In genomic region chr7:75806711-75807110, GRCm38 (mm10) we compare ENCODE assay signal across 10 mouse cellular contexts. TPM values are rescaled to one million over a fixed set of nuclear protein-coding genes. Genes with fewer than 3 reads are reported as not detected.
DNase-seq lines count a peak whose midpoint lies in the region; ATAC-seq lines count a peak whose summit lies in the region.
"Had no signal": no experiment of that assay in that cellular context is flagged by ENCODE, and none has a peak within 500 bp of the region (broad histone marks: within the 10 kb centered on the region; RNA-seq: fewer than 3 reads in every experiment).

No protein-coding gene starts in this region.

- peaks cover 10% of the 10 kb centered on the region for H3K4me1 ChIP-seq in hindbrain, embryonic 15.5 days (replicated peaks)
- H3K4me1 ChIP-seq in hindbrain, embryonic 12.5 days, result no peaks in the 10 kb centered on the region
- peaks cover 14% of the 10 kb centered on the region for H3K4me1 ChIP-seq in lung, embryonic 15.5 days

- H3K9me3 ChIP-seq in hindbrain, embryonic 15.5 days, result no peaks in the 10 kb centered on the region
- H3K9me3 ChIP-seq in hindbrain, embryonic 12.5 days (replicated peaks), result no peaks in the 10 kb centered on the region
- no peaks in the 10 kb centered on the region for H3K9me3 ChIP-seq in lung, embryonic 15.5 days
- H3K9me3 ChIP-seq: embryonic facial prominence, embryonic 15.5 days; G1E had no signal

- no peak overlapping the region for H3K4me2 ChIP-seq in hindbrain, embryonic 15.5 days
- no peak overlapping the region for H3K4me2 ChIP-seq in hindbrain, embryonic 12.5 days (replicated peaks)
- no peak overlapping the region for H3K4me2 ChIP-seq in lung, embryonic 15.5 days
- H3K4me2 ChIP-seq: embryonic facial prominence, embryonic 15.5 days had no signal

- intact Hi-C loops in heart, postnatal 10 days (cut with DNase I), result loop anchor here (5.0 kb wide), 1 partner anchor 59 kb away; no protein-coding TSS in a partner anchor

- H3K27me3 ChIP-seq in hindbrain, embryonic 15.5 days, result no peaks in the 10 kb centered on the region
- no peaks in the 10 kb centered on the region for H3K27me3 ChIP-seq in hindbrain, embryonic 12.5 days
- no peaks in the 10 kb centered on the region for H3K27me3 ChIP-seq in lung, embryonic 15.5 days
- H3K27me3 ChIP-seq: embryonic facial prominence, embryonic 15.5 days had no signal

- H3K9ac ChIP-seq in hindbrain, embryonic 15.5 days, result no peak overlapping the region
- H3K9ac ChIP-seq in hindbrain, embryonic 12.5 days, result no peak overlapping the region
- no peak overlapping the region for H3K9ac ChIP-seq in lung, embryonic 15.5 days
- H3K9ac ChIP-seq: embryonic facial prominence, embryonic 15.5 days had no signal

- no peaks in the 10 kb centered on the region for H3K36me3 ChIP-seq in hindbrain, embryonic 15.5 days
- no peaks in the 10 kb centered on the region for H3K36me3 ChIP-seq in hindbrain, embryonic 12.5 days
- no peaks in the 10 kb centered on the region for H3K36me3 ChIP-seq in lung, embryonic 15.5 days
- H3K36me3 ChIP-seq: embryonic facial prominence, embryonic 15.5 days; G1E had no signal

- DNase-seq in adrenal gland, postnatal 25 days, result peak; percentile 40
- DNase-seq in heart, postnatal 10 days, result peak; percentile 72 to 73
- no peak for DNase-seq in natural killer cell, adult 2 months (ENCODE audit: low spot score in 2 of 2)
- no peak for DNase-seq in spleen, postnatal 4 days (ENCODE audit: low spot score in 2 of 2)
- no peak for DNase-seq in urinary bladder, adult 18-20 months (ENCODE audit: low spot score in 2 of 2)

- ATAC-seq in hindbrain, embryonic 15.5 days (ENCODE audit: low FRiP score, low read depth), result peak; percentile 45; the same call in 1 of the 2 replicates
- no peak for ATAC-seq in hindbrain, embryonic 12.5 days (ENCODE audit: low FRiP score)
- no peak for ATAC-seq in lung, embryonic 15.5 days (ENCODE audit: borderline replicate concordance, extremely low read depth, low FRiP score, low TSS enrichment)

- 34% methylated on average over 4 of the region's 4 CpGs for WGBS in hindbrain, embryonic 15.5 days
- WGBS in hindbrain, embryonic 12.5 days, result 53% methylated on average over 4 of the region's 4 CpGs
- WGBS in lung, embryonic 15.5 days, result 21% methylated on average over 4 of the region's 4 CpGs

- H3K4me3 ChIP-seq in hindbrain, embryonic 15.5 days, result no peak overlapping the region
- H3K4me3 ChIP-seq in hindbrain, embryonic 12.5 days, result no peak overlapping the region
- no peak overlapping the region for H3K4me3 ChIP-seq in lung, embryonic 15.5 days
- H3K4me3 ChIP-seq: embryonic facial prominence, embryonic 15.5 days had no signal

- 0 out of 2 replicates have a peak overlapping the region, but pooled peaks have one; percentile 8 for H3K27ac ChIP-seq in hindbrain, embryonic 15.5 days (replicated peaks)
- no peak overlapping the region for H3K27ac ChIP-seq in hindbrain, embryonic 12.5 days
- H3K27ac ChIP-seq in lung, embryonic 15.5 days, result 0 out of 2 replicates have a peak overlapping the region, but pooled peaks have one; percentile 9
- H3K27ac ChIP-seq: embryonic facial prominence, embryonic 15.5 days had no signal

RNA-seq across cellular contexts. Expression of gene Klhl25, which starts 41.4 kb away (rescaled TPM):
- polyA plus RNA-seq in hindbrain, embryonic 15.5 days (2015; fragmentation: Nextera tagmentation; extraction: Ambion mirVana), result 26.9 and 32.6 TPM in 2 replicates
- polyA plus RNA-seq in hindbrain, embryonic 12.5 days (2016; fragmentation: Nextera tagmentation; extraction: Ambion mirVana), result 26.0 and 26.7 TPM in 2 replicates
- total RNA-seq in adrenal gland, postnatal 25 days (2021), result 10.9 and 16.2 TPM in 2 replicates
- total RNA-seq in heart, postnatal 10 days (2021), result 10 to 100 TPM in 1 of 2 experiments, 1 to 10 TPM in 1; 7.1 to 10.7 TPM
- polyA plus RNA-seq in lung, embryonic 15.5 days (2015; fragmentation: Nextera tagmentation; extraction: Ambion mirVana), result 20.4 and 20.9 TPM in 2 replicates

Comparison
In these comparisons a context has a peak if more than half of its experiments do, and no peak if none do; other contexts are left out.
1. DNase-seq: peak in adrenal gland, postnatal 25 days (single experiment) and heart, postnatal 10 days (2 of 2); none in natural killer cell, adult 2 months (0 of 2), spleen, postnatal 4 days (0 of 2) and urinary bladder, adult 18-20 months (0 of 2).